ENCODE assay signal across 8 mouse cellular contexts in the genomic region with DNA sequence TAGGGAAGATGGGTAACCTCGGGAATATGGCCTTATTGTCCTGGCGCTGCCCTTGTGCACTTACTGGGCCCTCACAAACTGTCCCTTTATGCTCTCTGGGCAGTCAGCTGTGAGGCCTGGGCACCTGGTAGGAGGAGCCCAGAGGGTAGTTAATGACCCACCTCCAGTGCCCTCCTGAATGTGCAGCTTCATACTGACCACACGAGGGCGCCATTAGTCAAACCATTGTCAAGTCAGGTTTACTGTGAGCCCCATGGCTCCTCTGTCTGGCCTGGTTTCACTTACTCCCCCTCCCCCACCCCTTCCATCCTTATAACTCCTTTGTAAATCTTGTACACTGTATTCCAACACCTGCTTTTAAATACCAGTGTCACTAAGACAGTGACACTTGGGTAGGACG. TPM values are rescaled to one million over a fixed set of nuclear protein-coding genes. Genes with fewer than 3 reads are reported as not detected.
DNase-seq lines count a peak whose midpoint lies in the region; ATAC-seq lines count a peak whose summit lies in the region.

No protein-coding gene starts in this region.

- no peaks in the 10 kb centered on the region for H3K27me3 ChIP-seq in forebrain, embryonic 11.5 days (ENCODE audit: control insufficient read depth, insufficient read depth, low read length)
- H3K27me3 ChIP-seq in hindbrain, embryonic 16.5 days (replicated peaks; ENCODE audit: control insufficient read depth, insufficient read depth, low read length) = no peaks in the 10 kb centered on the region
- H3K27me3 ChIP-seq in liver, embryonic 11.5 days (replicated peaks; ENCODE audit: control insufficient read depth, insufficient read depth, low read length) = 0 out of 2 replicates have a peak, but pooled peaks cover 3% of the 10 kb centered on the region
- H3K27me3 ChIP-seq in neural tube, embryonic 11.5 days (ENCODE audit: control insufficient read depth, insufficient read depth, low read length) = no peaks in the 10 kb centered on the region

- no peaks in the 10 kb centered on the region for H3K4me1 ChIP-seq in forebrain, embryonic 11.5 days (replicated peaks; ENCODE audit: control insufficient read depth, insufficient read depth, low read length)
- no peaks in the 10 kb centered on the region for H3K4me1 ChIP-seq in hindbrain, embryonic 16.5 days (ENCODE audit: control insufficient read depth, insufficient read depth, low read depth, low read length)
- peaks cover 4% of the 10 kb centered on the region for H3K4me1 ChIP-seq in liver, embryonic 11.5 days (replicated peaks; ENCODE audit: control insufficient read depth, insufficient read depth, low read length)
- no peaks in the 10 kb centered on the region for H3K4me1 ChIP-seq in neural tube, embryonic 11.5 days (ENCODE audit: control insufficient read depth, insufficient read depth, low read length)

- no peaks in the 10 kb centered on the region; the same call in 1 of the 2 replicates for H3K36me3 ChIP-seq in forebrain, embryonic 11.5 days (ENCODE audit: control insufficient read depth, insufficient read depth, low read length)
- peaks cover 28% of the 10 kb centered on the region for H3K36me3 ChIP-seq in hindbrain, embryonic 16.5 days (ENCODE audit: control insufficient read depth, insufficient read depth, low read length)
- H3K36me3 ChIP-seq in liver, embryonic 11.5 days (ENCODE audit: control insufficient read depth, insufficient read depth, low read length) = no peaks in the 10 kb centered on the region; the same call in 1 of the 2 replicates
- H3K36me3 ChIP-seq in neural tube, embryonic 11.5 days (ENCODE audit: control insufficient read depth, insufficient read depth, low read length) = peaks cover 4% of the 10 kb centered on the region

- H3K9ac ChIP-seq in forebrain, embryonic 11.5 days (ENCODE audit: low read length) = no peak overlapping the region
- no peak overlapping the region for H3K9ac ChIP-seq in hindbrain, embryonic 16.5 days (ENCODE audit: low read depth, low read length)
- H3K9ac ChIP-seq in liver, embryonic 11.5 days (ENCODE audit: low read depth, low read length) = no peak overlapping the region
- H3K9ac ChIP-seq in neural tube, embryonic 11.5 days (ENCODE audit: low read length) = no peak overlapping the region

- peak; percentile 71 for ATAC-seq in forebrain, embryonic 11.5 days (replicated peaks; ENCODE audit: low FRiP score)
- peak; percentile 46 for ATAC-seq in hindbrain, embryonic 16.5 days
- ATAC-seq in liver, embryonic 11.5 days (replicated peaks; ENCODE audit: low FRiP score) = peak; percentile 48; the same call in 1 of the 2 replicates
- peak; percentile 58; the same call in 1 of the 2 replicates for ATAC-seq in neural tube, embryonic 11.5 days (ENCODE audit: insufficient read depth, low FRiP score, low TSS enrichment)

- H3K4me2 ChIP-seq in forebrain, embryonic 11.5 days (ENCODE audit: low read depth, low read length, severe bottlenecking) = no peak overlapping the region
- no peak overlapping the region for H3K4me2 ChIP-seq in hindbrain, embryonic 16.5 days (ENCODE audit: low read length)
- H3K4me2 ChIP-seq in liver, embryonic 11.5 days = no peak overlapping the region
- no peak overlapping the region for H3K4me2 ChIP-seq in neural tube, embryonic 11.5 days (ENCODE audit: low read depth)

- H3K27ac ChIP-seq in forebrain, embryonic 11.5 days (ENCODE audit: low read depth, low read length) = no peak overlapping the region
- no peak overlapping the region for H3K27ac ChIP-seq in hindbrain, embryonic 16.5 days (ENCODE audit: low read depth, low read length)
- no peak overlapping the region for H3K27ac ChIP-seq in liver, embryonic 11.5 days (ENCODE audit: low read depth, low read length)
- H3K27ac ChIP-seq in neural tube, embryonic 11.5 days (ENCODE audit: low read depth, low read length) = no peak overlapping the region

- peak; percentile 43 for DNase-seq in urinary bladder, postnatal 25 days (ENCODE audit: low spot score)
- DNase-seq in urinary bladder, adult 2 months (ENCODE audit: low spot score) = no peak
- DNase-seq in c-Kit-positive CD71-positive TER-119-positive erythroid progenitor cells, embryonic 14.5 days (ENCODE audit: low spot score) = peak; percentile 62
- DNase-seq in forebrain, embryonic 11.5 days (ENCODE audit: low spot score) = peak; percentile 72
- no peak for DNase-seq in liver, embryonic 11.5 days (ENCODE audit: low spot score)
- DNase-seq in neural tube, embryonic 11.5 days (ENCODE audit: low spot score) = peak; percentile 76
- no peak for DNase-seq in frontal cortex, postnatal 10 days (ENCODE audit: low spot score in 2 of 2)

- H3K4me3 ChIP-seq in forebrain, embryonic 11.5 days (ENCODE audit: low read depth, low read length) = no peak overlapping the region
- no peak overlapping the region for H3K4me3 ChIP-seq in hindbrain, embryonic 16.5 days (ENCODE audit: low read length)
- H3K4me3 ChIP-seq in liver, embryonic 11.5 days (ENCODE audit: low read depth, low read length) = no peak overlapping the region
- H3K4me3 ChIP-seq in neural tube, embryonic 11.5 days (ENCODE audit: low read depth, low read length) = no peak overlapping the region

- WGBS in forebrain, embryonic 11.5 days = 34% methylated on average over 5 of the region's 5 CpGs
- 34% methylated on average over 5 of the region's 5 CpGs for WGBS in hindbrain, embryonic 16.5 days
- WGBS in liver, embryonic 11.5 days = 27% methylated on average over 5 of the region's 5 CpGs
- 31% methylated on average over 5 of the region's 5 CpGs for WGBS in neural tube, embryonic 11.5 days

- no peaks in the 10 kb centered on the region for H3K9me3 ChIP-seq in forebrain, embryonic 11.5 days (ENCODE audit: control insufficient read depth, low read length)
- H3K9me3 ChIP-seq in hindbrain, embryonic 16.5 days (ENCODE audit: control insufficient read depth, low read length) = no peaks in the 10 kb centered on the region
- no peaks in the 10 kb centered on the region for H3K9me3 ChIP-seq in liver, embryonic 11.5 days (ENCODE audit: control insufficient read depth, low read length)
- no peaks in the 10 kb centered on the region for H3K9me3 ChIP-seq in neural tube, embryonic 11.5 days (ENCODE audit: control insufficient read depth, low read length)

RNA-seq across cellular contexts. Expression of gene F7, which starts 47.1 kb away (rescaled TPM):
- 0.08 and 0.16 TPM in 2 replicates for polyA plus RNA-seq in urinary bladder, adult 2 months (2012; rRNA removed)
- polyA plus RNA-seq in forebrain, embryonic 11.5 days (2014; fragmentation: Nextera tagmentation; extraction: Ambion mirVana) = not detected in 2 replicates
- 0.07 TPM in 1 of 2 replicates, not detected in the other for polyA plus RNA-seq in hindbrain, embryonic 16.5 days (2015; fragmentation: Nextera tagmentation; extraction: Ambion mirVana)
- 2.9 and 3.8 TPM in 2 replicates for polyA plus RNA-seq in liver, embryonic 11.5 days (2014; fragmentation: Nextera tagmentation; extraction: Ambion mirVana)
- not detected in 2 replicates for polyA plus RNA-seq in neural tube, embryonic 11.5 days (2014; fragmentation: Nextera tagmentation; extraction: Ambion mirVana)

RNA-seq across cellular contexts. Expression of gene F10, which starts 58.4 kb away (rescaled TPM):
- polyA plus RNA-seq in urinary bladder, adult 2 months (2012; rRNA removed) = 0.22 and 0.35 TPM in 2 replicates
- 0.51 and 1.1 TPM in 2 replicates for polyA plus RNA-seq in forebrain, embryonic 11.5 days (2014; fragmentation: Nextera tagmentation; extraction: Ambion mirVana)
- 0.14 and 0.25 TPM in 2 replicates for polyA plus RNA-seq in hindbrain, embryonic 16.5 days (2015; fragmentation: Nextera tagmentation; extraction: Ambion mirVana)
- polyA plus RNA-seq in liver, embryonic 11.5 days (2014; fragmentation: Nextera tagmentation; extraction: Ambion mirVana) = 59.5 and 61.1 TPM in 2 replicates
- 0.69 and 0.78 TPM in 2 replicates for polyA plus RNA-seq in neural tube, embryonic 11.5 days (2014; fragmentation: Nextera tagmentation; extraction: Ambion mirVana)

Comparison
In these comparisons a context has a peak if more than half of its experiments do, and no peak if none do; other contexts are left out.
1. DNase-seq: peak in urinary bladder, postnatal 25 days (single experiment), c-Kit-positive CD71-positive TER-119-positive erythroid progenitor cells, embryonic 14.5 days (single experiment), forebrain, embryonic 11.5 days (single experiment) and neural tube, embryonic 11.5 days (single experiment); none in urinary bladder, adult 2 months (single experiment), liver, embryonic 11.5 days (single experiment) and frontal cortex, postnatal 10 days (0 of 2).
2. RNA of gene F10, which starts 58.4 kb away (polyA plus RNA-seq): 59.5 to 61.1 TPM in liver, embryonic 11.5 days; 0.69 to 0.78 TPM in neural tube, embryonic 11.5 days, 0.51 to 1.1 TPM in forebrain, embryonic 11.5 days, 0.14 to 0.25 TPM in hindbrain, embryonic 16.5 days and 0.22 to 0.35 TPM in urinary bladder, adult 2 months; every median in the first group is over 10 times any median in the second.
3. Peak in every context shown above with its lines, with median percentiles within 50 percentile points of each other: ATAC-seq.